Mouse (Mus musculus) kidney, adult 2 months (tissue): ENCODE data around the gene Foxred2.

Experiments used
- CTCF ChIP-seq: fragments of 200-500 bp; conservative IDR thresholded peaks from 2 replicates; pipeline ENCODE4 v1.5.1; 2011; ENCODE audit warnings: low read depth, mild to moderate bottlenecking, control low read depth, low read length, moderate library complexity, mixed read lengths; ENCODE audit not compliant: insufficient read depth, insufficient read length
- POLR2A ChIP-seq: fragments of 200-500 bp; IDR thresholded peaks from one replicate; pipeline ENCODE4 v1.6.1; 2011; ENCODE audit warnings: low read depth, low read length, control low read depth

- no peak for TF ChIP-seq CTCF
- no peak for TF ChIP-seq POLR2A
Observed at GRCm38 (mm10) chr15:77922710-77923109, 33.8 kb downstream of the Foxred2 start.
